Mouse (Mus musculus) neural tube, embryonic 11.5 days (tissue): ENCODE measurements around the gene Taf1b. TPM values are rescaled to one million over a fixed set of nuclear protein-coding genes. Genes with fewer than 3 reads are reported as not detected.
A peak's percentile ranks its signal among the peaks of the same experiment; 100 is the strongest.

Experiments
- ATAC-seq: fragments of 200-750 bp; cut with Nextera tagmentation; 2 replicates; pipeline ENCODE4 v1.8.0; 2017; ENCODE audit warnings: moderate number of reproducible peaks, mild to moderate bottlenecking, moderate TSS enrichment, moderate library complexity; ENCODE audit not compliant: insufficient read depth, low FRiP score, low TSS enrichment
- DNase-seq: peaks from one replicate; pipeline ENCODE4 v3.0.0-alpha.2; 2015; ENCODE audit warnings: low spot score
- H3K27ac ChIP-seq: fragments of 300-500 bp; sonication (generic); 2 replicates; pipeline ENCODE4 v1.5.1; 2014; ENCODE audit warnings: low read depth, mild to moderate bottlenecking, low read length
- H3K27me3 ChIP-seq: fragments of 300-500 bp; sonication (generic); 2 replicates; pipeline ENCODE4 v1.6.1; 2014; ENCODE audit warnings: mild to moderate bottlenecking, low read length, mixed read lengths; ENCODE audit not compliant: control insufficient read depth, insufficient read depth
- H3K36me3 ChIP-seq: fragments of 300-500 bp; sonication (generic); 2 replicates; pipeline ENCODE4 v1.6.1; 2014; ENCODE audit warnings: mild to moderate bottlenecking, low read length, moderate library complexity, mixed read lengths; ENCODE audit not compliant: control insufficient read depth, insufficient read depth
- H3K4me1 ChIP-seq: fragments of 300-500 bp; sonication (generic); 2 replicates; pipeline ENCODE4 v1.6.1; 2014; ENCODE audit warnings: low read length, mixed read lengths; ENCODE audit not compliant: control insufficient read depth, insufficient read depth
- H3K4me2 ChIP-seq: fragments of 300-500 bp; sonication (generic); 2 replicates; pipeline ENCODE4 v1.6.1; 2014; ENCODE audit warnings: low read depth, mild to moderate bottlenecking, moderate library complexity
- H3K4me3 ChIP-seq: fragments of 300-500 bp; sonication (generic); 2 replicates; pipeline ENCODE4 v1.5.1; 2014; ENCODE audit warnings: low read depth, low read length
- H3K9ac ChIP-seq: fragments of 300-500 bp; sonication (generic); 2 replicates; pipeline ENCODE4 v1.6.1; 2014; ENCODE audit warnings: mild to moderate bottlenecking, low read length
- H3K9me3 ChIP-seq: fragments of 300-500 bp; sonication (generic); 2 replicates; pipeline ENCODE4 v1.6.1; 2016; ENCODE audit warnings: low read length; ENCODE audit not compliant: control insufficient read depth
- WGBS: fragments of 180-500 bp; shearing (Covaris S2); extraction: QIAGEN DNeasy Blood & Tissue Kit; methylation state at CpG from one replicate; pipeline ENCODE4 v1.1.7; 2014; 5-methylcytosine and 5-hydroxymethylcytosine counted together
- polyA plus RNA-seq: library from polyadenylated mRNA; unstranded; fragments of >200 nt; fragmentation: Nextera tagmentation; extraction: Ambion mirVana; gene quantifications from 2 replicates; pipeline ENCODE4 v1.2.1, GENCODE M21; 2014

Gene Taf1b
- polyA plus RNA-seq, 1 experiment from 2014 or later, result 33.2 TPM

- Histone ChIP-seq H3K4me1 (no peaks in the 10 kb centered on the region), H3K9ac (no peak overlapping the region), H3K27ac (no peak overlapping the region), H3K4me2 (no peak overlapping the region), H3K4me3 (no peak overlapping the region), H3K9me3 (no peaks in the 10 kb centered on the region), H3K36me3 (no peaks in the 10 kb centered on the region), H3K27me3 (no peaks in the 10 kb centered on the region)
- ATAC-seq (no peak), DNase-seq (no peak)
- 89% methylated on average over 8 of the region's 8 CpGs for WGBS
These were observed 86.7 kb downstream of the Taf1b start for GRCm38 (mm10) chr12:24584835-24585234.

GRCm38 (mm10) chr12:24586193-24586592 is 88.0 kb downstream of the Taf1b start:
- Histone ChIP-seq H3K4me3 (no peak overlapping the region), H3K36me3 (no peaks in the 10 kb centered on the region), H3K9me3 (no peaks in the 10 kb centered on the region), H3K4me1 (no peaks in the 10 kb centered on the region), H3K4me2 (no peak overlapping the region), H3K9ac (no peak overlapping the region), H3K27ac (no peak overlapping the region), H3K27me3 (no peaks in the 10 kb centered on the region)
- no peak for DNase-seq
- no peak for ATAC-seq
- WGBS, result 74% methylated on average over 7 of the region's 7 CpGs

GRCm38 (mm10) chr12:24590371-24590770 is 92.2 kb downstream of the Taf1b start:
- Histone ChIP-seq H3K27ac (no peak overlapping the region), H3K9me3 (no peaks in the 10 kb centered on the region), H3K9ac (no peak overlapping the region), H3K4me2 (no peak overlapping the region), H3K4me3 (no peak overlapping the region), H3K4me1 (no peaks in the 10 kb centered on the region), H3K36me3 (no peaks in the 10 kb centered on the region), H3K27me3 (no peaks in the 10 kb centered on the region)
- ATAC-seq (no peak), DNase-seq (no peak)
- 84% methylated on average over 7 of the region's 7 CpGs for WGBS

GRCm38 (mm10) chr12:24592055-24592454 is 93.9 kb downstream of the Taf1b start:
- no peaks in the 10 kb centered on the region for H3K27me3 ChIP-seq

GRCm38 (mm10) chr12:24592956-24593672 is 95.0 kb downstream of the Taf1b start:
- Histone ChIP-seq H3K9me3 (no peaks in the 10 kb centered on the region), H3K4me3 (no peak overlapping the region), H3K36me3 (no peaks in the 10 kb centered on the region), H3K4me1 (no peaks in the 10 kb centered on the region), H3K27ac (no peak overlapping the region), H3K27me3 (no peaks in the 10 kb centered on the region), H3K4me2 (peak overlapping the region; percentile 7), H3K9ac (no peak overlapping the region)
- ATAC-seq (no peak), DNase-seq (no peak)
- WGBS, result 19% methylated on average over 22 of the region's 22 CpGs

More at GRCm38 (mm10) chr12:24592055-24592454, 93.9 kb downstream of the Taf1b start:
- no peaks in the 10 kb centered on the region for H3K4me1 ChIP-seq
- no peak overlapping the region for H3K4me2 ChIP-seq
- H3K36me3 ChIP-seq, result no peaks in the 10 kb centered on the region
- WGBS, result 84% methylated on average over 9 of the region's 9 CpGs
- ATAC-seq, result no peak
- H3K9me3 ChIP-seq, result no peaks in the 10 kb centered on the region
- H3K4me3 ChIP-seq, result no peak overlapping the region
- no peak for DNase-seq
- no peak overlapping the region for H3K27ac ChIP-seq
- H3K9ac ChIP-seq, result no peak overlapping the region

- H3K4me3 ChIP-seq, result no peak overlapping the region
- 80% methylated on average over 6 of the region's 6 CpGs for WGBS
- no peak overlapping the region for H3K27ac ChIP-seq
- DNase-seq (no peak), ATAC-seq (no peak)
- no peaks in the 10 kb centered on the region for H3K4me1 ChIP-seq
- H3K27me3 ChIP-seq, result no peaks in the 10 kb centered on the region
- no peaks in the 10 kb centered on the region for H3K9me3 ChIP-seq
- no peak overlapping the region for H3K4me2 ChIP-seq
- H3K36me3 ChIP-seq, result no peaks in the 10 kb centered on the region
- no peak overlapping the region for H3K9ac ChIP-seq
These were observed 99.2 kb downstream of the Taf1b start for GRCm38 (mm10) chr12:24597376-24597775.

GRCm38 (mm10) chr12:24599366-24599895 is 101.3 kb downstream of the Taf1b start:
- Histone ChIP-seq H3K27ac (no peak overlapping the region), H3K27me3 (no peaks in the 10 kb centered on the region), H3K4me2 (no peak overlapping the region), H3K36me3 (no peaks in the 10 kb centered on the region), H3K9ac (no peak overlapping the region), H3K4me3 (no peak overlapping the region), H3K4me1 (no peaks in the 10 kb centered on the region), H3K9me3 (no peaks in the 10 kb centered on the region)
- DNase-seq (no peak), ATAC-seq (no peak)
- 72% methylated on average over 8 of the region's 8 CpGs for WGBS

GRCm38 (mm10) chr12:24600074-24600473 is 101.9 kb downstream of the Taf1b start:
- no peak for ATAC-seq
- Histone ChIP-seq H3K9me3 (no peaks in the 10 kb centered on the region), H3K4me1 (no peaks in the 10 kb centered on the region), H3K27me3 (no peaks in the 10 kb centered on the region), H3K9ac (no peak overlapping the region), H3K4me2 (no peak overlapping the region), H3K36me3 (no peaks in the 10 kb centered on the region), H3K4me3 (no peak overlapping the region), H3K27ac (no peak overlapping the region)
- 87% methylated on average over 7 of the region's 7 CpGs for WGBS
- no peak for DNase-seq

- Histone ChIP-seq H3K36me3 (no peaks in the 10 kb centered on the region), H3K9ac (no peak overlapping the region), H3K27ac (no peak overlapping the region), H3K4me2 (no peak overlapping the region), H3K4me3 (no peak overlapping the region), H3K4me1 (no peaks in the 10 kb centered on the region), H3K27me3 (no peaks in the 10 kb centered on the region), H3K9me3 (no peaks in the 10 kb centered on the region)
- 6% methylated on average over 9 of the region's 9 CpGs for WGBS
- peak; percentile 72 for DNase-seq
- peak; percentile 82 for ATAC-seq
These were observed 102.6 kb downstream of the Taf1b start for GRCm38 (mm10) chr12:24600806-24601205.
